Mouse (Mus musculus) heart, adult 2 months (tissue): ENCODE data around the gene Traf3ip1.

Experiments
- CTCF ChIP-seq: fragments of 200-600 bp; IDR thresholded peaks from 2 replicates; pipeline ENCODE4 v1.8.1; 2022; ENCODE audit warnings: antibody characterized with exemption, mild to moderate bottlenecking, moderate library complexity
- EP300 ChIP-seq: fragments of 200-500 bp; IDR thresholded peaks from 2 replicates; pipeline ENCODE4 v1.6.1; 2011; ENCODE audit warnings: low read depth, low read length, control low read depth; ENCODE audit not compliant: insufficient read depth
- POLR2A ChIP-seq: fragments of 200-500 bp; IDR thresholded peaks from 2 replicates; pipeline ENCODE4 v1.6.1; 2011; ENCODE audit warnings: mild to moderate bottlenecking, low read depth, low read length, control low read depth; ENCODE audit not compliant: insufficient read depth

DNA sequence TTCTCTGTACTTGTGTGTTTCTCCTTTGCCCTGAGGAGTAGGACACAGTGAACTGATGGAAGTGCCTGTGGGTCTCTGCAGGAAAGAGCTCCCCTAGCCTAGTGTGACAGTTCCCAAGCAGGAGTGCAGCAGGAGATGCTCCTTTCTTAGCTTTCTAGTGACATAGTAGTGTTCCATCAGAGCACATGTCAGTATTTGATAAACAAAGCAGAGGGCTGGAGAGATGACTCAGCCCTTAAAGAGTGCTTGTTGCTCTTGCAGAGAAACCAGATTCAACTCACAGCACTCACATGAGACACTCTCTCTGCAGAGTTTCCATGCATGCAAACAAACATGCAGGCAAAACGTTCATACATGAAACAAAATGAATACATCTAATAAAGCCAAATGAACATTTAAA is 50.8 kb downstream of the Traf3ip1 start:
- TF ChIP-seq CTCF (no peak), POLR2A (no peak), EP300 (no peak)
